Mouse (Mus musculus) ES-Bruce4 (cell line): ENCODE results near the gene Tuba3b.

ENCODE experiments used
- CTCF ChIP-seq: IDR thresholded peaks from one replicate; pipeline ENCODE4 v1.8.1; 2011; ENCODE audit warnings: low read depth, low read length
- EP300 ChIP-seq: IDR thresholded peaks from 2 replicates; pipeline ENCODE4 v1.6.1; 2011; ENCODE audit warnings: low read depth, low read length; ENCODE audit not compliant: insufficient read depth
- POLR2A ChIP-seq: IDR thresholded peaks from one replicate; pipeline ENCODE4 v1.8.1; 2011; ENCODE audit warnings: low read length; ENCODE audit not compliant: insufficient read depth

DNA sequence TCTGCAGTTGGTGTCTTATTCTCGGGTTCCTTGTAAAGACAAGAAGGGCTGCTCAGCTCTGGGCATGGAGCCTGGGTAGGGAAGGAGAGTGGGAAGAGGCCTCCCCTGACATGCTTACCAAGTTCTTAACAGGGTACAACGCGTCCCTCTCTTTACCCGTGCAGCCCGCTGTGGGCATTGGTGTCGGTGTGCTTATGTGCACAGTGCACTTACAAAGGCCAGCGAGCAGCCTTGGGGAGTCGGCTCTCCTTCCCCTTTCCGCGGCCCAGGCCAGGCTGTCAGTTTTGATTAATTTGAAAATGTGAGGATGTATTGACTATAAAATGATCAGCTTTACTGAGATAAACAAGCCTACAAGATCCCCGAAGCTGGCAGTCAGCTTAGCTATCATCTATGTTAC lies 45.4 kb downstream of the Tuba3b start:
- TF ChIP-seq EP300 (no peak), POLR2A (no peak), CTCF (no peak)
